Mouse (Mus musculus): Measurements from ENCODE around the gene Hist1h2bm. TPM values are rescaled to one million over a fixed set of nuclear protein-coding genes. Genes with fewer than 3 reads are reported as not detected.
"Not testable (repeated sequence)": the region's sequence is repeated elsewhere in the genome, so short reads cannot be mapped to it uniquely, and the experiment has no call there.

The Hist1h2bm gene
- polyA plus RNA-seq, 1 experiment = 0.38 TPM

- H3K4me1 ChIP-seq (ENCODE audit: control insufficient read depth, insufficient read depth, low read length) = no peaks in the 10 kb centered on the region; the same call in 1 of the 2 replicates
- H3K4me3 ChIP-seq (ENCODE audit: insufficient read depth, low read depth, low read length) = peak overlapping the region; percentile 77
- peaks cover 1% of the 10 kb centered on the region; the same call in 1 of the 2 replicates for H3K27me3 ChIP-seq (replicated peaks; ENCODE audit: control insufficient read depth, insufficient read depth, low read length)
- H3K27ac ChIP-seq (ENCODE audit: insufficient read depth, low read depth, low read length) = no peak overlapping the region
- TF ChIP-seq CTCF (conservative IDR thresholded peaks at IDR 0.05; ENCODE audit: insufficient read depth, insufficient read length, low read depth, low read length) (no peak), POLR2A (IDR thresholded peaks at IDR 0.05; ENCODE audit: low read depth, low read length) (no peak)
- DNase-seq = no peak
- WGBS = 7% methylated on average over 11 of the region's 11 CpGs
- H3K36me3 ChIP-seq (ENCODE audit: control insufficient read depth, insufficient read depth, low read length) = no peaks in the 10 kb centered on the region
These were observed 605 bp downstream of the Hist1h2bm start for GRCm38 (mm10) chr13:21722373-21722925.

- DNase-seq = no peak
- peaks cover 1% of the 10 kb centered on the region; the same call in 1 of the 2 replicates for H3K27me3 ChIP-seq (replicated peaks; ENCODE audit: control insufficient read depth, insufficient read depth, low read length)
- WGBS = 48% methylated on average over 5 of the region's 5 CpGs
- H3K27ac ChIP-seq (ENCODE audit: insufficient read depth, low read depth, low read length) = no peak overlapping the region
- H3K36me3 ChIP-seq (ENCODE audit: control insufficient read depth, insufficient read depth, low read length) = no peaks in the 10 kb centered on the region
- H3K4me3 ChIP-seq (ENCODE audit: insufficient read depth, low read depth, low read length) = no peak overlapping the region
- no peaks in the 10 kb centered on the region; the same call in 1 of the 2 replicates for H3K4me1 ChIP-seq (ENCODE audit: control insufficient read depth, insufficient read depth, low read length)
- TF ChIP-seq POLR2A (IDR thresholded peaks at IDR 0.05; ENCODE audit: low read depth, low read length) (no peak), CTCF (conservative IDR thresholded peaks at IDR 0.05; ENCODE audit: insufficient read depth, insufficient read length, low read depth, low read length) (no peak)
These were observed 1.4 kb downstream of the Hist1h2bm start for GRCm38 (mm10) chr13:21722993-21723836.

GRCm38 (mm10) chr13:21727948-21728572, 6.2 kb downstream of the Hist1h2bm start:
- 64% methylated on average over 11 of the region's 11 CpGs for WGBS
- TF ChIP-seq CTCF (conservative IDR thresholded peaks at IDR 0.05; ENCODE audit: insufficient read depth, insufficient read length, low read depth, low read length) (no peak), POLR2A (IDR thresholded peaks at IDR 0.05; ENCODE audit: low read depth, low read length) (no peak)
- no peaks in the 10 kb centered on the region for H3K36me3 ChIP-seq (ENCODE audit: control insufficient read depth, insufficient read depth, low read length)

GRCm38 (mm10) chr13:21729544-21729943, 7.7 kb downstream of the Hist1h2bm start:
- DNase-seq = no peak
- Histone ChIP-seq H3K27ac (ENCODE audit: insufficient read depth, low read depth, low read length) (no peak overlapping the region), H3K27me3 (replicated peaks; ENCODE audit: control insufficient read depth, insufficient read depth, low read length) (no peaks in the 10 kb centered on the region), H3K36me3 (ENCODE audit: control insufficient read depth, insufficient read depth, low read length) (no peaks in the 10 kb centered on the region), H3K4me1 (ENCODE audit: control insufficient read depth, insufficient read depth, low read length) (no peaks in the 10 kb centered on the region), H3K4me3 (ENCODE audit: insufficient read depth, low read depth, low read length) (no peak overlapping the region)
- 53% methylated on average over 1 of the region's 1 CpGs for WGBS
- no peak for TF ChIP-seq CTCF (conservative IDR thresholded peaks at IDR 0.05; ENCODE audit: insufficient read depth, insufficient read length, low read depth, low read length)
- TF ChIP-seq POLR2A (IDR thresholded peaks at IDR 0.05; ENCODE audit: low read depth, low read length) = no peak

More at GRCm38 (mm10) chr13:21727948-21728572, 6.2 kb downstream of the Hist1h2bm start:
- no peak for DNase-seq
- no peak overlapping the region for H3K4me3 ChIP-seq (ENCODE audit: insufficient read depth, low read depth, low read length)
- no peaks in the 10 kb centered on the region for H3K4me1 ChIP-seq (ENCODE audit: control insufficient read depth, insufficient read depth, low read length)
- no peak overlapping the region for H3K27ac ChIP-seq (ENCODE audit: insufficient read depth, low read depth, low read length)
- H3K27me3 ChIP-seq (replicated peaks; ENCODE audit: control insufficient read depth, insufficient read depth, low read length) = no peaks in the 10 kb centered on the region

- Histone ChIP-seq H3K27me3 (replicated peaks; ENCODE audit: control insufficient read depth, insufficient read depth, low read length) (no peaks in the 10 kb centered on the region), H3K27ac (ENCODE audit: insufficient read depth, low read depth, low read length) (no peak overlapping the region), H3K36me3 (ENCODE audit: control insufficient read depth, insufficient read depth, low read length) (no peaks in the 10 kb centered on the region), H3K4me3 (ENCODE audit: insufficient read depth, low read depth, low read length) (no peak overlapping the region), H3K4me1 (ENCODE audit: control insufficient read depth, insufficient read depth, low read length) (no peaks in the 10 kb centered on the region)
- TF ChIP-seq CTCF (conservative IDR thresholded peaks at IDR 0.05; ENCODE audit: insufficient read depth, insufficient read length, low read depth, low read length) = no peak
- TF ChIP-seq POLR2A (IDR thresholded peaks at IDR 0.05; ENCODE audit: low read depth, low read length) = no peak
- 78% methylated on average over 5 of the region's 5 CpGs for WGBS
- no peak for DNase-seq
These were observed 11.6 kb downstream of the Hist1h2bm start for GRCm38 (mm10) chr13:21733466-21733865.

DNA sequence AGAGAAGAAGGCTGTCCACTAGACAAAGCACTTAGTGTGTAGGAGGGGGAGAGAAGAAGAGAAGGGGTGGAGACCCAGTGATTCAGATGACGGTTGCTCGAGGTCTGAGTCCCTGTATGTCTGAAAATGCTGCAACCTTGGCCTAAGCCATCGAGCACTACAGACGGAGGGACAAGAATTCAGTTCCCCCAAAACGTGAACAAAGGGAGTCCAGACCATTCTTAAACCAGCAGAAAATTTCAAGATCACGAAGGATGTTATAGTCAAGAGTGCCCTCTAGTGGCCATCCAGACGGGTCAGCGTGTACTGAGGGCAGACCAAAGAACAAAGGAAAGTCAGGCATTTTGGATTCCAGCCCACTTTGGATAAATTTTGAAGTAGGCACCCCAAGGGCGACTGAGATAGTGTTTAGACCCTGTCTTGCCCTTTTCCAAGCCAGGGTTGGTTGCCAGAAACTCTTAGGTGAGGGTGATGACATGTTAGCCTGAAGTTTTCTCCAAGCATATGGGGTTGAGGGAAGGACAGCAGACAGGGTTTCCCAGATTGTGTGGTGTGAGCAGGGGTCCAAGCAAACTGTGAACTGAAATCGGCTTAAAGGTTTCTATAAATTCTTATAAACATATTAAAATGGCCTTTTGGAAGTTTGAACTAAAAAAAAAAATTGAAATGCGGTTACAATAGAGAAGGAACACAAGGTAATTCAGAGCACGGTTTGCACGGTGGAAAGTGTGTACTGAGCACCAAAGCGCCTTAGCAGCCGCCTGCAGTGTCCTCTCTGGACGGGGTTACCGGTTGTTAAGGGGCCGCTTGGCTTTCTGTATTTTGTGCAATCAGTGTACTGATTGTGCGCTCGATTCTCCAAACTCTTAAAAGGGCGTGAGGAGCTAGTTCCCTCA, 12.4 kb downstream of the Hist1h2bm start:
- no peak overlapping the region for H3K27ac ChIP-seq (ENCODE audit: insufficient read depth, low read depth, low read length)
- DNase-seq = peak; percentile 89
- peak overlapping the region; percentile 57 for H3K4me3 ChIP-seq (ENCODE audit: insufficient read depth, low read depth, low read length)
- H3K27me3 ChIP-seq (replicated peaks; ENCODE audit: control insufficient read depth, insufficient read depth, low read length) = no peaks in the 10 kb centered on the region
- no peaks in the 10 kb centered on the region for H3K36me3 ChIP-seq (ENCODE audit: control insufficient read depth, insufficient read depth, low read length)
- no peaks in the 10 kb centered on the region for H3K4me1 ChIP-seq (ENCODE audit: control insufficient read depth, insufficient read depth, low read length)
- 1% methylated on average over 21 of the region's 21 CpGs for WGBS
- TF ChIP-seq CTCF (conservative IDR thresholded peaks at IDR 0.05; ENCODE audit: insufficient read depth, insufficient read length, low read depth, low read length) (peak; percentile 89), POLR2A (IDR thresholded peaks at IDR 0.05; ENCODE audit: low read depth, low read length) (no peak)

GRCm38 (mm10) chr13:21734906-21735767, 13.3 kb downstream of the Hist1h2bm start, which contains the start of gene Hist1h4j:
Gene Hist1h4j, plus strand, starts transcription at chr13:21735064.
- H3K36me3 ChIP-seq (ENCODE audit: control insufficient read depth, insufficient read depth, low read length); H3K4me1 ChIP-seq (ENCODE audit: control insufficient read depth, insufficient read depth, low read length); H3K27me3 ChIP-seq (replicated peaks; ENCODE audit: control insufficient read depth, insufficient read depth, low read length); H3K27ac ChIP-seq (ENCODE audit: insufficient read depth, low read depth, low read length): not testable (repeated sequence)
- H3K4me3 ChIP-seq (ENCODE audit: insufficient read depth, low read depth, low read length) = peak within 1 kb of the TSS; percentile 57
- 1% methylated on average over 51 of the region's 56 CpGs for WGBS
- peak; percentile 61 for DNase-seq

Measured in kidney, adult 2 months (tissue).